Mouse (Mus musculus): ENCODE data around the gene Zfp978.
"Not testable (repeated sequence)": the region's sequence is repeated elsewhere in the genome, so short reads cannot be mapped to it uniquely, and the experiment has no call there.

Zfp978 gene

GRCm38 (mm10) chr4:147406735-147407462 is 45.8 kb downstream of the Zfp978 start:
- no peak for DNase-seq (ENCODE audit: low read depth, low spot score)

GRCm38 (mm10) chr4:147407463-147407822 is 46.3 kb downstream of the Zfp978 start:
- no peak for DNase-seq (ENCODE audit: low read depth, low spot score)

- not testable (repeated sequence) for DNase-seq (ENCODE audit: low read depth, low spot score)
These were observed 55.3 kb downstream of the Zfp978 start for GRCm38 (mm10) chr4:147416365-147416764.

GRCm38 (mm10) chr4:147417157-147417778 is 56.2 kb downstream of the Zfp978 start:
- no peak for DNase-seq (ENCODE audit: low read depth, low spot score)

GRCm38 (mm10) chr4:147417921-147418320 is 56.8 kb downstream of the Zfp978 start:
- DNase-seq (ENCODE audit: low read depth, low spot score) = no peak

GRCm38 (mm10) chr4:147418333-147418732 is 57.2 kb downstream of the Zfp978 start:
- DNase-seq (ENCODE audit: low read depth, low spot score) = not testable (repeated sequence)

GRCm38 (mm10) chr4:147419190-147419589 is 58.1 kb downstream of the Zfp978 start:
- not testable (repeated sequence) for DNase-seq (ENCODE audit: low read depth, low spot score)

GRCm38 (mm10) chr4:147419756-147420590 is 58.9 kb downstream of the Zfp978 start:
- DNase-seq (ENCODE audit: low read depth, low spot score) = not testable (repeated sequence)

- DNase-seq (ENCODE audit: low read depth, low spot score) = no peak
These were observed 59.7 kb downstream of the Zfp978 start for GRCm38 (mm10) chr4:147420794-147421193.

- DNase-seq (ENCODE audit: low read depth, low spot score) = not testable (repeated sequence)
These were observed 60.2 kb downstream of the Zfp978 start for GRCm38 (mm10) chr4:147421316-147421715.

- no peak for DNase-seq (ENCODE audit: low read depth, low spot score)
These were observed 62.0 kb downstream of the Zfp978 start for GRCm38 (mm10) chr4:147423140-147423539.

GRCm38 (mm10) chr4:147423641-147424298 is 62.7 kb downstream of the Zfp978 start:
- no peak for DNase-seq (ENCODE audit: low read depth, low spot score)

- not testable (repeated sequence) for DNase-seq (ENCODE audit: low read depth, low spot score)
These were observed 63.3 kb downstream of the Zfp978 start for GRCm38 (mm10) chr4:147424404-147424803.

- not testable (repeated sequence) for DNase-seq (ENCODE audit: low read depth, low spot score)
These were observed 64.7 kb downstream of the Zfp978 start for GRCm38 (mm10) chr4:147425615-147426347.

- DNase-seq (ENCODE audit: low read depth, low spot score) = no peak
These were observed 69.5 kb downstream of the Zfp978 start for GRCm38 (mm10) chr4:147430651-147431050.

GRCm38 (mm10) chr4:147431696-147432442 is 70.8 kb downstream of the Zfp978 start:
- not testable (repeated sequence) for DNase-seq (ENCODE audit: low read depth, low spot score)

GRCm38 (mm10) chr4:147432443-147432790 is 71.3 kb downstream of the Zfp978 start:
- DNase-seq (ENCODE audit: low read depth, low spot score) = no peak

- no peak for DNase-seq (ENCODE audit: low read depth, low spot score)
These were observed 71.9 kb downstream of the Zfp978 start for GRCm38 (mm10) chr4:147433017-147433416.

GRCm38 (mm10) chr4:147433874-147434273 is 72.8 kb downstream of the Zfp978 start:
- no peak for DNase-seq (ENCODE audit: low read depth, low spot score)
